In genomic region chr10:51405141-51405540, GRCm38 (mm10) we compare ENCODE assay signal across 8 mouse cellular contexts.
DNase-seq lines count a peak whose midpoint lies in the region; ATAC-seq and TF ChIP-seq lines count a peak whose summit lies in the region.

No protein-coding gene starts in this region.

- peak; percentile 87 for ATAC-seq in forebrain, postnatal 0 days
- ATAC-seq in limb, embryonic 14.5 days (ENCODE audit: low FRiP score, low read depth): no peak; the same call in 1 of the 2 replicates

- no peaks in the 10 kb centered on the region for H3K27me3 ChIP-seq in forebrain, postnatal 0 days (ENCODE audit: insufficient read depth, low read length)
- H3K27me3 ChIP-seq in limb, embryonic 14.5 days (ENCODE audit: control insufficient read depth, insufficient read depth, low read length): no peaks in the 10 kb centered on the region

- H3K9me3 ChIP-seq in forebrain, postnatal 0 days (ENCODE audit: low read length): no peaks in the 10 kb centered on the region
- no peaks in the 10 kb centered on the region for H3K9me3 ChIP-seq in limb, embryonic 14.5 days (ENCODE audit: control insufficient read depth, low read length)

- H3K36me3 ChIP-seq in forebrain, postnatal 0 days (ENCODE audit: insufficient read depth): no peaks in the 10 kb centered on the region
- H3K36me3 ChIP-seq in limb, embryonic 14.5 days (ENCODE audit: control insufficient read depth, insufficient read depth, low read length): no peaks in the 10 kb centered on the region

- peak; percentile 41 for DNase-seq in urinary bladder, postnatal 14 days (ENCODE audit: low spot score)
- DNase-seq in urinary bladder, postnatal 10 days (ENCODE audit: low spot score): no peak
- peak; percentile 35 to 44 for DNase-seq in cerebellum, adult 18-20 months
- peak; percentile 87 for DNase-seq in forebrain, postnatal 0 days
- peak; percentile 62 for DNase-seq in kidney, adult 9 months
- peak; percentile 87 for DNase-seq in limb, embryonic 14.5 days (ENCODE audit: low spot score)
- peak; percentile 19 to 39 for DNase-seq in natural killer cell, adult 2 months (ENCODE audit: low spot score in 2 of 2)
- peak; percentile 3 to 11 for DNase-seq in urinary bladder, postnatal 36 days (ENCODE audit: low spot score in 2 of 2)

- no peak overlapping the region for H3K9ac ChIP-seq in forebrain, postnatal 0 days
- no peak overlapping the region for H3K9ac ChIP-seq in limb, embryonic 14.5 days (ENCODE audit: low read depth, low read length, severe bottlenecking)

- no peak for TF ChIP-seq POLR2A in limb, embryonic 14.5 days (IDR thresholded peaks at IDR 0.05; ENCODE audit: borderline replicate concordance, extremely low read depth, insufficient read depth, insufficient read length)

- WGBS in forebrain, postnatal 0 days: 5% methylated on average over 9 of the region's 9 CpGs
- 6% methylated on average over 9 of the region's 9 CpGs for WGBS in limb, embryonic 14.5 days

- no peak overlapping the region for H3K27ac ChIP-seq in forebrain, postnatal 0 days (ENCODE audit: low read depth, low read length)
- H3K27ac ChIP-seq in limb, embryonic 14.5 days (replicated peaks; ENCODE audit: low read depth, low read length): no peak overlapping the region

- TF ChIP-seq CTCF in forebrain, postnatal 0 days (IDR thresholded peaks at IDR 0.05; ENCODE audit: low read depth): peak; percentile 86

- H3K4me2 ChIP-seq in forebrain, postnatal 0 days (ENCODE audit: low read depth): no peak overlapping the region
- 0 out of 2 replicates have a peak overlapping the region, but pooled peaks have one; percentile 5 for H3K4me2 ChIP-seq in limb, embryonic 14.5 days (replicated peaks; ENCODE audit: low read depth, low read length, severe bottlenecking)

- no peak overlapping the region for H3K4me3 ChIP-seq in forebrain, postnatal 0 days (ENCODE audit: low read depth, low read length)
- H3K4me3 ChIP-seq in limb, embryonic 14.5 days (replicated peaks; ENCODE audit: low read length): no peak overlapping the region

- H3K4me1 ChIP-seq in forebrain, postnatal 0 days (ENCODE audit: insufficient read depth): no peaks in the 10 kb centered on the region
- no peaks in the 10 kb centered on the region for H3K4me1 ChIP-seq in limb, embryonic 14.5 days (ENCODE audit: control insufficient read depth, insufficient read depth, low read length)
